Mouse (Mus musculus): ENCODE data around the gene Ngly1.

The Ngly1 gene

GRCm38 (mm10) chr14:16334260-16334659, 85.2 kb downstream of the Ngly1 start:
- no peak for DNase-seq

GRCm38 (mm10) chr14:16335835-16336417, 86.8 kb downstream of the Ngly1 start:
- no peak for DNase-seq

DNA sequence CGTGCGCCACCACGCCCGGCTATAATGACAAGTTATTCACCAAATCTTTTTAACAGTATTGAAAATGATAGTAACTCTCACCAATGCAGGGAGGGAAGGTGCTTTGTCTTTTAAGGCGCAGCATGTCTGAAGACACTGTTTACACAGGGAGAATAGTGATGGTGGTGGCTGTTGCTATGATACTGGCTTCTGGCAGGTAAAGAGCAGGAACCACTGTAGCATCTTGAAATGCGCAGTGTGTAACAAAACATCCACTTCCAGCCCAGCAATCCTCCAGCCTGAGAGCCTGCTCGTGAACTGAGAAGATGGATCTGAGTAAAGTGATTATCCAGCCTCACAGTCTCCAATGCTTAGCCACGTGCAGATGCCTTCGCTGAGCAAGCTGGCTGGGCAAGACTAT, 98.4 kb downstream of the Ngly1 start:
- DNase-seq = no peak

DNA sequence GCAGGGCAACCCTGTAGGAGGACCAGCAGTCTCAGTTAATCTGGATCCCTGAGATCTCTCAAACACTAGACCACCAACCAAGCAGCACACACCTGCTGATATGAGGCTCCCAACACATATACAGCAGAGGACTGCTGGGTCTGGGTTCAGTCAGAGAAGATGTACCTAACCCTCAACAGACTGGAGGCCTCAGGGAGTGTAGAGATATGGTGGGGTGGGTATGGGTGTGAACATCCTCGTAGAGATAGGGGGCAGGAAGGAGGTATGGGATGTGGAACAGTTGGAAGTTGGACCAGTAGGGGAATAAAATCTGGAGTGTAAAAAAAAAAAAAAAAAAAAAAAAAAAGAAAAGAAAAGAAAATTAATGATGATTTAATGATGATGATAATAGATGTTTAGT, 110.6 kb downstream of the Ngly1 start:
- no peak for DNase-seq
